Mouse (Mus musculus): ENCODE measurements around the gene Mrnip. TPM values are rescaled to one million over a fixed set of nuclear protein-coding genes. Genes with fewer than 3 reads are reported as not detected.

The Mrnip gene
- polyA plus RNA-seq, 1 experiment from 2014 or later = 33.7 TPM

Small RNA genes within 50 kb of the gene (microRNA-seq; reads per million reads assigned to microRNA genes)
- gene Mir6919 = 1.7 reads per million

Other genes starting within 250 kb of the Mrnip start
- gene Rnf130, start 149.1 kb upstream of the Mrnip start, polyA plus RNA-seq (2015; fragmentation: Nextera tagmentation; extraction: Ambion mirVana) = 65.0 and 69.2 TPM in 2 replicates
- gene Tbc1d9b, start 43.0 kb upstream of the Mrnip start, polyA plus RNA-seq (2015; fragmentation: Nextera tagmentation; extraction: Ambion mirVana) = 38.2 and 43.6 TPM in 2 replicates
- 305 and 322 TPM in 2 replicates for gene Sqstm1, start 36.4 kb downstream of the Mrnip start, polyA plus RNA-seq (2015; fragmentation: Nextera tagmentation; extraction: Ambion mirVana)
- 30.6 and 33.5 TPM in 2 replicates for gene Mgat4b, start 36.4 kb downstream of the Mrnip start, polyA plus RNA-seq (2015; fragmentation: Nextera tagmentation; extraction: Ambion mirVana)
- 1.6 TPM in 2 replicates for gene Ltc4s, start 64.2 kb downstream of the Mrnip start, polyA plus RNA-seq (2015; fragmentation: Nextera tagmentation; extraction: Ambion mirVana)
- 3.9 and 4.3 TPM in 2 replicates for gene Maml1, start 117.9 kb downstream of the Mrnip start, polyA plus RNA-seq (2015; fragmentation: Nextera tagmentation; extraction: Ambion mirVana)
- gene Canx, start 151.2 kb downstream of the Mrnip start, polyA plus RNA-seq (2015; fragmentation: Nextera tagmentation; extraction: Ambion mirVana) = 273 and 290 TPM in 2 replicates
- gene Cby3, start 180.0 kb downstream of the Mrnip start, polyA plus RNA-seq (2015; fragmentation: Nextera tagmentation; extraction: Ambion mirVana) = 0.75 and 1.2 TPM in 2 replicates
- gene Hnrnph1, start 202.5 kb downstream of the Mrnip start, polyA plus RNA-seq (2015; fragmentation: Nextera tagmentation; extraction: Ambion mirVana) = 660 and 710 TPM in 2 replicates

Measured in forebrain, embryonic 16.5 days (tissue).